Mouse (Mus musculus) midbrain, embryonic 16.5 days (tissue): ENCODE data around the gene Pde3b. TPM values are rescaled to one million over a fixed set of nuclear protein-coding genes. Genes with fewer than 3 reads are reported as not detected.
"Not testable (repeated sequence)": the region's sequence is repeated elsewhere in the genome, so short reads cannot be mapped to it uniquely, and the experiment has no call there.

Experiments
- ATAC-seq: fragments of 200-750 bp; cut with Nextera tagmentation; 2 replicates; pipeline ENCODE4 v1.8.0; 2017; ENCODE audit warnings: moderate TSS enrichment
- H3K27ac ChIP-seq: fragments of 300-500 bp; sonication (generic); 2 replicates; pipeline ENCODE4 v1.5.1; 2014; ENCODE audit warnings: mild to moderate bottlenecking, low read length, mixed read lengths
- H3K27me3 ChIP-seq: fragments of 300-500 bp; sonication (generic); 2 replicates; pipeline ENCODE4 v1.6.1; 2014; ENCODE audit warnings: low read depth, low read length, mixed read lengths; ENCODE audit not compliant: control insufficient read depth, insufficient read depth
- H3K36me3 ChIP-seq: fragments of 300-500 bp; sonication (generic); 2 replicates; pipeline ENCODE4 v1.6.1; 2014; ENCODE audit warnings: mild to moderate bottlenecking, low read length, moderate library complexity, mixed read lengths; ENCODE audit not compliant: control insufficient read depth, insufficient read depth
- H3K4me1 ChIP-seq: fragments of 300-500 bp; sonication (generic); 2 replicates; pipeline ENCODE4 v1.6.1; 2014; ENCODE audit warnings: mild to moderate bottlenecking, low read length, mixed read lengths; ENCODE audit not compliant: control insufficient read depth, insufficient read depth
- H3K4me2 ChIP-seq: fragments of 300-500 bp; sonication (generic); 2 replicates; pipeline ENCODE4 v1.6.1; 2014; ENCODE audit warnings: mild to moderate bottlenecking, low read length, mixed read lengths
- H3K4me3 ChIP-seq: fragments of 300-500 bp; sonication (generic); 2 replicates; pipeline ENCODE4 v1.5.1; 2014; ENCODE audit warnings: low read depth, mild to moderate bottlenecking, low read length, moderate library complexity, mixed read lengths
- H3K9ac ChIP-seq: fragments of 300-500 bp; sonication (generic); 2 replicates; pipeline ENCODE4 v1.6.1; 2014; ENCODE audit warnings: low read depth, low read length, mixed read lengths
- H3K9me3 ChIP-seq: fragments of 300-500 bp; sonication (generic); replicated peaks from 2 replicates; pipeline ENCODE4 v1.6.1; 2014; ENCODE audit warnings: mild to moderate bottlenecking, low read length, mixed read lengths; ENCODE audit not compliant: control insufficient read depth, poor library complexity, severe bottlenecking
- WGBS: fragments of 180-500 bp; shearing (Covaris S2); extraction: QIAGEN DNeasy Blood & Tissue Kit; methylation state at CpG from one replicate; pipeline ENCODE4 v1.1.7; 2014; 5-methylcytosine and 5-hydroxymethylcytosine counted together
- polyA plus RNA-seq: library from polyadenylated mRNA; unstranded; fragments of >200 nt; fragmentation: Nextera tagmentation; extraction: Ambion mirVana; gene quantifications from 2 replicates; pipeline ENCODE4 v1.2.1, GENCODE M21; 2015

Gene Pde3b
- polyA plus RNA-seq, 1 experiment from 2014 or later = 3.6 TPM

- ATAC-seq = no peak
- H3K4me3 ChIP-seq = no peak overlapping the region
- no peak overlapping the region for H3K27ac ChIP-seq
- no peak overlapping the region for H3K4me2 ChIP-seq
- H3K27me3 ChIP-seq = no peaks in the 10 kb centered on the region
- no peaks in the 10 kb centered on the region for H3K36me3 ChIP-seq
- no peaks in the 10 kb centered on the region for H3K4me1 ChIP-seq
- H3K9me3 ChIP-seq = no peaks in the 10 kb centered on the region
- H3K9ac ChIP-seq = no peak overlapping the region
Observed at GRCm38 (mm10) chr7:114492540-114492939, 77.5 kb downstream of the Pde3b start.

- no peak for ATAC-seq
- H3K9me3 ChIP-seq = no peaks in the 10 kb centered on the region
- H3K4me3 ChIP-seq = no peak overlapping the region
- WGBS = 92% methylated on average over 5 of the region's 5 CpGs
- H3K27me3 ChIP-seq = no peaks in the 10 kb centered on the region
- H3K36me3 ChIP-seq = no peaks in the 10 kb centered on the region
- H3K9ac ChIP-seq = no peak overlapping the region
- H3K4me2 ChIP-seq = no peak overlapping the region
- H3K27ac ChIP-seq = no peak overlapping the region
- H3K4me1 ChIP-seq = no peaks in the 10 kb centered on the region
Observed at GRCm38 (mm10) chr7:114494033-114494432, 79.0 kb downstream of the Pde3b start.

GRCm38 (mm10) chr7:114499293-114499692, 84.2 kb downstream of the Pde3b start:
- no peak overlapping the region for H3K9ac ChIP-seq
- H3K4me3 ChIP-seq = no peak overlapping the region
- H3K36me3 ChIP-seq = no peaks in the 10 kb centered on the region
- no peaks in the 10 kb centered on the region for H3K27me3 ChIP-seq
- H3K4me1 ChIP-seq = no peaks in the 10 kb centered on the region
- no peak for ATAC-seq
- H3K4me2 ChIP-seq = no peak overlapping the region
- H3K9me3 ChIP-seq = no peaks in the 10 kb centered on the region
- H3K27ac ChIP-seq = no peak overlapping the region
- WGBS = 76% methylated on average over 1 of the region's 1 CpGs

GRCm38 (mm10) chr7:114508879-114509278, 93.8 kb downstream of the Pde3b start:
- ATAC-seq = no peak
- H3K36me3 ChIP-seq = no peaks in the 10 kb centered on the region
- no peak overlapping the region for H3K4me2 ChIP-seq
- H3K9ac ChIP-seq = no peak overlapping the region
- no peaks in the 10 kb centered on the region for H3K9me3 ChIP-seq
- H3K4me1 ChIP-seq = no peaks in the 10 kb centered on the region
- H3K27me3 ChIP-seq = no peaks in the 10 kb centered on the region
- 93% methylated on average over 2 of the region's 2 CpGs for WGBS
- H3K27ac ChIP-seq = no peak overlapping the region
- H3K4me3 ChIP-seq = no peak overlapping the region

GRCm38 (mm10) chr7:114520122-114520521, 105.0 kb downstream of the Pde3b start:
- Histone ChIP-seq H3K36me3 (no peaks in the 10 kb centered on the region; the same call in 1 of the 2 replicates), H3K4me2 (no peak overlapping the region), H3K9me3 (no peaks in the 10 kb centered on the region), H3K9ac (no peak overlapping the region), H3K27ac (no peak overlapping the region), H3K27me3 (no peaks in the 10 kb centered on the region), H3K4me1 (no peaks in the 10 kb centered on the region), H3K4me3 (no peak overlapping the region)
- no peak for ATAC-seq
- WGBS = 95% methylated on average over 1 of the region's 1 CpGs

- Histone ChIP-seq H3K4me3 (no peak overlapping the region), H3K9ac (no peak overlapping the region), H3K27ac (no peak overlapping the region), H3K27me3 (no peaks in the 10 kb centered on the region), H3K4me2 (no peak overlapping the region), H3K9me3 (no peaks in the 10 kb centered on the region), H3K4me1 (no peaks in the 10 kb centered on the region), H3K36me3 (no peaks in the 10 kb centered on the region; the same call in 1 of the 2 replicates)
- ATAC-seq = no peak
- 92% methylated on average over 1 of the region's 1 CpGs for WGBS
Observed at GRCm38 (mm10) chr7:114526245-114526644, 111.2 kb downstream of the Pde3b start.

- ATAC-seq = no peak
- no peaks in the 10 kb centered on the region for H3K4me1 ChIP-seq
- H3K4me2 ChIP-seq = no peak overlapping the region
- H3K9ac ChIP-seq = no peak overlapping the region
- no peaks in the 10 kb centered on the region for H3K9me3 ChIP-seq
- H3K27ac ChIP-seq = no peak overlapping the region
- 100% methylated on average over 1 of the region's 1 CpGs for WGBS
- H3K36me3 ChIP-seq = 0 out of 2 replicates have a peak, but pooled peaks cover 10% of the 10 kb centered on the region
- no peaks in the 10 kb centered on the region for H3K27me3 ChIP-seq
- H3K4me3 ChIP-seq = no peak overlapping the region
Observed at GRCm38 (mm10) chr7:114536179-114536578, 121.1 kb downstream of the Pde3b start.

- H3K9ac ChIP-seq = peak within 1 kb of the TSS; percentile 71
- 1% methylated on average over 44 of the region's 56 CpGs for WGBS
- H3K27me3 ChIP-seq = no peaks in the 10 kb centered on the region
- no peaks in the 10 kb centered on the region for H3K9me3 ChIP-seq
- H3K4me3 ChIP-seq = peak within 1 kb of the TSS; percentile 76
- ATAC-seq = peak; percentile 100
- H3K4me1 ChIP-seq = peaks cover 2% of the 10 kb centered on the region; the same call in 1 of the 2 replicates
- no peaks in the 10 kb centered on the region for H3K36me3 ChIP-seq
- peak within 1 kb of the TSS; percentile 80 for H3K4me2 ChIP-seq
- H3K27ac ChIP-seq = peak within 1 kb of the TSS; percentile 78
Observed at GRCm38 (mm10) chr7:114562531-114563241, 147.6 kb downstream of the Pde3b start, which contains the start of gene Cyp2r1. Gene Cyp2r1 (minus strand): TSS chr7:114562972.

- H3K4me2 ChIP-seq, H3K27ac ChIP-seq, ATAC-seq, H3K4me3 ChIP-seq, H3K9me3 ChIP-seq, H3K4me1 ChIP-seq, H3K36me3 ChIP-seq, H3K9ac ChIP-seq, H3K27me3 ChIP-seq: not testable (repeated sequence)
- 95% methylated on average over 4 of the region's 4 CpGs for WGBS
Observed at GRCm38 (mm10) chr7:114573866-114574265, 158.8 kb downstream of the Pde3b start.
